Mouse (Mus musculus): ENCODE data around the gene Rtl5.
"Not testable (repeated sequence)": the region's sequence is repeated elsewhere in the genome, so short reads cannot be mapped to it uniquely, and the experiment has no call there.

The Rtl5 gene

GRCm38 (mm10) chrX:102070591-102071471 is at the start of gene Rtl5:
Gene Rtl5 (minus strand): TSS chrX:102071304.
- DNase-seq, result peak; percentile 55

DNA sequence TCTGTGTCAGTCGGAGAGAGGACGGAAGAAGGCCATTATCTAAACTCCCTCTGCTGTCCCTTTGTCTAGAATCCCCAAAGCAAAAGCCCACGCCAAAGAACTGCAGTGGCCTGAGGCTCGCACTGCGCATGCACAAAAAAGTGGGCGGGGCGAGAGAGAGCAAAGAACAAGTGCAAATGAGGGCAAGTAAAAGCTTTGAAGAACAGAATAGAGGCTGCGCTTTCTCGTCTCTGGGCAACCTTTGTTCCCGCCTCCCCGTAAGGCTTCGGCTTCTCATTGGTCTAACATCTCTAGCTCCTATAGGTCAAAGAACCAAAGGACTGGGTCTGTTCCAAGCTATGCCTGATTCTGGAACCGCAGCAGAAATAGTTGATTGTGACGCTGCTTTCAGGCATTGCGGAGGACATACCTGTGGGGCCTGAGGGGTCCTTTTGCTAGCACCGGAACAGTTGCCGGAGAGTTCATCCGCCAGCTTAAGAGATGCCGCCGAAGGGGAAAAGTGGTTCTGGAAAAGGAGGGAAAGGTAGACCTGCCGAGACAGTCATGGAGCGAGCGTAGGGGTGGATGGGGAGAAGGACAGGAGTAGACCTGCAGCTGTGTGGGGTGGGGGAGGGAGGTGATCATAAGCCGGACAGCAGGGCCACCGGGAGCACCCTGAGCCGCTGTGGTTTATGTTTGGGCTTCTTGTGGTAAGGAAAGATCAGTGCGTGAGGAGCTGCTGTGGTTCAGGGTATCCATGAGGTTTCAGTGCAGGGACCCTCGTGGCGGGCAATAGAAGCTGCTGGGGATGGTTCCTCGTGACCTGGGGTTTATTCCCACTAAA is 48.1 kb upstream of the Rtl5 start, which contains the start of gene Pin4:
Gene Pin4 (plus strand): TSS at position 406 of the 823 bp plus-strand sequence.
- peak; percentile 97 for DNase-seq

DNA sequence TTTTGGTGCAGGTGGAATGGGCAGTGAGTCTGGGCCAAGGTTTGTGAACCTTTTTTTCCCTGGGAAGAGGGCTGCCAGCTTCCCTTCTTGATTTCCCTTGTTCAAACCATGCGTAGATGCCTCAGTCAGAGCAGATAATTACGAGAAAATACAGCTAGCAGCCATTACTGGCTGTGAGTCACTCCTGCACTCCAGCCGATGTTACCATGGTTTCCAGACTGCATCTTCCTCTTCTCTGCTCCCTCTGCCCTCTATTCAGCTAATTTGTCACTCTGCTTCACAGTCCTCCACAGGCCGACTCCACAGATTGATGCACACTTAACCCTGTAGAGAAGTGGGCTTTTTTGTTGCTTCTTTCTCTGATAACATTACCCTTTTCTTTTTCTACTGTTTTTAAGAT is 44.6 kb upstream of the Rtl5 start:
- DNase-seq, result no peak

GRCm38 (mm10) chrX:102109349-102109748 is 38.2 kb upstream of the Rtl5 start:
- DNase-seq, result not testable (repeated sequence)

DNA sequence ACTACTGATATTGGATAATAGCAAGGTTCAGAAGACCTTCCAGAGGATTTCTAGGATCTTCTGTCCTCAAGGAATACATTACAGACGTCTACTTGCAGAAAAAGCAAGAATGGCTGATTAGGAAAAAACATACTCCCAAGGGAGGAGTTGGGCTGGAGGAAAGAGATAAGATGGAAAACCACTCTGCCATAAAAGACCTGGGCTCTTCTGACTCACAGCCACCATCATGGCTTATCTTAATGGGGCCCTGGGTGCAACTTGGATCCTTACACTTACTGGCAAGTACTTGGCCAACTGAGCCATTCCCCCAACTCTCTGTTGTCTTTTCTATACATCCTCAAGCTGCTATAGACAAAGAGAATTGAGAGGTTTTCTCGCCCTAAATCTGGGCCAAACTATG is 32.7 kb upstream of the Rtl5 start:
- DNase-seq, result not testable (repeated sequence)

- no peak for DNase-seq
Observed at GRCm38 (mm10) chrX:102101886-102102285, 30.8 kb upstream of the Rtl5 start.

DNA sequence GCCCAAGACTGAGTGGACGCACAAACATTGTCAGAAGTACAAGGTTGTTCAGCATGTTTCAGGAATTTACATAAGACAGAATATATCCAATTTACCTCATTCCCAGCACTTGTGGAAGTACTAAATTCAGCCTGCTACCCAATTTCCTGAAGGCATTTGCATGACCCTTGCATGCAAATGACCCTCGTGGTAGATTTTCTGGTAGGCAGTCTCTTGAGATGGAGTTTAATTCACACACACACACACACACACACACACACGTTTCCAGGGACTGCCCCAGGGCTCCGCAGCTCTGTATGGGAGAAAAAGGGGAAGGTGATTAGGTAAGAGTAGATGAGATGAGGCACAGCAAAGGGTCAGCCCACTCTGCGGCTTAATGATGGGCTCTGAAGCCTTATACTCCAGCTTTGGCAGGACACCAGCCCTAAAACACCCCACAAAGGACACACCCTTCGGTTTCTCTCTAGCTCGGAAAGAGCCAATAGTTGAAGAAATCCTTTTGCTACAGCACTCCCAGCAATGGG is 23.3 kb upstream of the Rtl5 start:
- no peak for DNase-seq

DNA sequence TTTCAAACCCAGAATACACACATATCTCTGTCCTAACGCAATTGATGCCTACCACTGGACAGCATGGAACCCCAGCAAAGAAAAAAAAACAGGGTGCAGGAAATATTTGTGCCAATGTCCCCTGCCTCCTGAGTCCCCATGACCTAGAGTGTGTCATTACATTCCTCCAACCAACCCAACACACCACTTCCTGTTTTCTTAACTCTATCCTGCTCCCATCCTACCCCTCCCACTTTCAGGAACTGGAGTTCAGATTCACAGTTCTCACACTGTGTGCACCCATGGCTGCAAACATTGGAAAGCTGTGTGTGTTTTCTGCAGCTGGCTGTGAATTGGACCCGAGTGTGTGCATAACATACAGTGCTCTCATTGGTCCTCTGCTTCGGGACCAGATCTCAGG is 19.5 kb upstream of the Rtl5 start:
- no peak for DNase-seq

DNA sequence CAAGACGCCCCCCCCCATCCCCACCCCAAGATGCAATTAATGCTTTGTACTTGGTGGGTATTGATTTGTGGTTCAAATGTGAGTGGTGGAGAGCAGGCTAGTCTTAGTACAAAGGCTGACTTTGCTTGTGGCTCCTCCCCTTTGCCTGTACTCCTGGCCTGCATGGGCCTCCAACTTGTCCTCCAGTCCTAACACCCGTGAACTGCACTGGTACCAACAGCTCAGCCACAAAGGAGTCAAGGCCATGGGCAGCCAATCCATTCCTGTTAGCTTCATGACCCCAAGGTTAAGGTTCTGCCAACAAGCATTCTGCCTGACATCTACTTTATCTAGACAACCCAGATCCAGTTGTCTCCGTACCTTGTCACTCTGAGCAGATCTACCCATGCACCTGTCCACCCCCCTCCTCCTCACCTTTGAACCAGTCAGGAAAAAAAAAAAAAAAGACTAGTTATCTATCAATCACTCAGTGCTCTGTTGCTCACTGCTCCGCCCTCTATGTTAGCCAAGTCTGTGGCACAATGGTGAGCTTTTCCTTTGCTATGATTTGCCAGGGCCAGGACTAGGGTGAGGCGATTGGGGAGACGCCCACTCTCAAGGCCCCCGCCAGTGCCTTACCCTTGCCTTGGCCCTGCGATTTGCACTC is 14.8 kb upstream of the Rtl5 start:
- DNase-seq, result no peak

- peak; percentile 58 for DNase-seq
Observed at GRCm38 (mm10) chrX:102082340-102082739, 11.2 kb upstream of the Rtl5 start.

DNA sequence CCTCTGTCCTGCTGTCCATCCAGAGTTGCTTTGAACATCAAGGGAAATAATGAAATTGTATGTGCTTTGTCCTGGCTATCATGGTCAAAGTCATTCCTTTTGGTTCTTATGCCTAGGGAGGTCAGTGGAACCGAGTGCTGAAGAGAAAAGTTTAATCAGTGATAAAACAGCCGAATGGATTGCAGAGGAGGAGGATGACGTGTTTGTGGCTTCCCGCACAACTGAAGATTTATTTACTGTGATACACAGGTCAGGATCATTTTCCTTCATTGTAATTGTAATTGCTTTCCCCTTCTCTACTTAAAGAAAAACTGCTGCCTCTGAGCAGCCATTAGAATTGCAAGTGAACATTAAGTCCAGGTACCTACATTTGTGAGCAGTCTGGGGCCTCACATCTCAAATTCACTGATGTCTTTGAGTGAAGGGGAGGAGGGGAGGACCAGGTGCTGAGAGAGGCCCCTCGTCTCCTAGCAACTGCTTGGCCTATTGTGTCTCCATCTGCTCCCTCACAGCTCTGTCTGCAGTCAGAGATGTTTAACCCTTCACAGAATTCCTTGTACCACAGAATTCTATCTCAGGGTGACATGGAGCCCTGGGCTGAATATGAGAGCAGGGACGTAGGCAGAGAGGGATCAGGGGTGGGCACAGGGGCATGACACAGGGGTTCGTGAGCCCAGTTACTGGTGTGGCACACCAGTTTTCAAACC is 10.6 kb upstream of the Rtl5 start:
- peak; percentile 74 for DNase-seq

- no peak for DNase-seq
Observed at GRCm38 (mm10) chrX:102081076-102081475, 10.0 kb upstream of the Rtl5 start.

GRCm38 (mm10) chrX:102076886-102077765 is 6.0 kb upstream of the Rtl5 start:
- DNase-seq, result no peak

GRCm38 (mm10) chrX:102075158-102075557 is 4.1 kb upstream of the Rtl5 start:
- DNase-seq, result no peak

DNA sequence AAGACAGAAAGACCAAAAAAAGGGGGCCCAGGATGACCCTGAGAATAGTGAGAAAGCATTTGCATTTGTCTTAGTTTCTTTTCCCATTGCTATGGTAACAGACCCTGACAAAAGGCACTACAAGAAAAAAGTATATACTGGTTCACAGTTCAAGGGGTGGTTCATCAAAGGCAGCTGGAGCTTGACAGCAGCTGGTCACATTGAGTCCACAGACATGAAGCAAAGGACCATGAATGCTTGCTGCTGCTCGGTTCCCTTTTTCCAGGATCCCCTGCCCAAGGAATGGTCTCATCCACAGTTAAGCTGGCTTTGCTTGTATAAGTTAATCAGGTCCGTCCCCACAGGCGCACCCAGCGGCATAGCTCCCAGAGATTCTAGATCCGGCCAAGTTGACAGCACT is 3.3 kb upstream of the Rtl5 start:
- DNase-seq, result no peak

GRCm38 (mm10) chrX:102073605-102074325 is 2.7 kb upstream of the Rtl5 start:
- no peak for DNase-seq

GRCm38 (mm10) chrX:102071517-102071916 is 413 bp upstream of the Rtl5 start:
- DNase-seq, result no peak

GRCm38 (mm10) chrX:102068811-102069540 is 2.1 kb downstream of the Rtl5 start:
- no peak for DNase-seq

DNA sequence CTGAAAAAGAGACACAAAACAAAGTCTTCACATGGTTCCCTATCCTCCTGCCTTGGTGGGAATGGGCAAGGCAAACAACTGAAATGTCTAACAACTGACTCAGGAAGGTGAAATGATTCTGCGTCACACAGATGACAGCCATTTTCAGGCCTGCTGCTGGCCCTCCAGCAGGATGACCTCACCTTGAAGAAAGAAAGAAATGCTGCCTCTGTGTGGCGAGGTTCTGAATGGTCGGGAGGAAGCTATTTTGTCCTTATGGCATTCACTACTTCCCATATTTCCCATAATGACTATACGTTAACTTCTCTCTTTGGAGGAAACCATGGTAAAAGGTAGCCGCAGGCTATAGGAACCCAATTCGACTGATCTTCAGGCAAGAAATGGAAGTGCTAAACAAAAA is 4.0 kb downstream of the Rtl5 start:
- no peak for DNase-seq

DNA sequence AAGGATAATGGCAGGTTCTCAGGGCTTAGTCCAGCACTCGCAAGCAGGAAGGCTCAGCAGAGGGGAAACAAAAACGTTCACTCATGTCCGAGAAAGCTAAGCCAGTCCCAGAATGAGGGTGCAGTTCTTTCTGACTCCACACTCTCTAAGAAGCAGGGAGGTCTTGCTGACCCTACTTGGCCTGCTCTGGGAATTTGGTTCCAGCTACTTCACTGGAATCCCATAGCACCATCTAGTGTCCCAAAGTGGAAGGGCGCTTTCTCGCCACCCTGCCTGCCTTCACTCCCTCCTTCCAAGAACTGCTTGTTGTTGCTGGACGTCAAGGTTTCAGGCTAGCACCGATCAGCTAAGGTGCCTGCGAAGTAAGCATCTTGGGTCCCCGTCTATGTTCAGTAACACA is 5.0 kb downstream of the Rtl5 start:
- peak; percentile 82 for DNase-seq
